Mouse (Mus musculus): ENCODE measurements around the gene Nfatc3. TPM values are rescaled to one million over a fixed set of nuclear protein-coding genes. Genes with fewer than 3 reads are reported as not detected.
A peak's percentile ranks its signal among the peaks of the same experiment; 100 is the strongest.

Nfatc3 gene
- polyA plus RNA-seq, 2 experiments, result 7.8 to 27.2 TPM

GRCm38 (mm10) chr8:106043055-106043454 is 15.6 kb upstream of the Nfatc3 start:
- Histone ChIP-seq H3K4me3 (replicated peaks; ENCODE audit: low read length) (no peak overlapping the region), H3K9me3 (ENCODE audit: control insufficient read depth, low read length) (no peaks in the 10 kb centered on the region), H3K4me1 (ENCODE audit: control insufficient read depth, insufficient read depth, low read length) (no peaks in the 10 kb centered on the region), H3K27me3 (ENCODE audit: control insufficient read depth, insufficient read depth, low read length) (no peaks in the 10 kb centered on the region), H3K36me3 (ENCODE audit: control insufficient read depth, insufficient read depth, low read length) (peaks cover 9% of the 10 kb centered on the region), H3K27ac (replicated peaks; ENCODE audit: low read depth, low read length) (no peak overlapping the region), H3K9ac (ENCODE audit: low read depth, low read length, severe bottlenecking) (no peak overlapping the region), H3K4me2 (replicated peaks; ENCODE audit: low read depth, low read length, severe bottlenecking) (no peak overlapping the region)
- 84% methylated on average over 2 of the region's 2 CpGs for WGBS
- DNase-seq (ENCODE audit: low spot score) (peak; percentile 20), ATAC-seq (ENCODE audit: low FRiP score, low read depth) (0 out of 2 replicates have a peak, but pooled peaks have one; percentile 30)
- no peak for TF ChIP-seq POLR2A (IDR thresholded peaks at IDR 0.05; ENCODE audit: borderline replicate concordance, extremely low read depth, insufficient read depth, insufficient read length)

- no peaks in the 10 kb centered on the region for H3K4me1 ChIP-seq (ENCODE audit: control insufficient read depth, insufficient read depth, low read length)
- WGBS, result 78% methylated on average over 3 of the region's 3 CpGs
- no peaks in the 10 kb centered on the region for H3K27me3 ChIP-seq (ENCODE audit: control insufficient read depth, insufficient read depth, low read length)
- ATAC-seq (ENCODE audit: low FRiP score, low read depth), result peak; percentile 83
- TF ChIP-seq POLR2A (IDR thresholded peaks at IDR 0.05; ENCODE audit: borderline replicate concordance, extremely low read depth, insufficient read depth, insufficient read length), result no peak
- H3K9me3 ChIP-seq (ENCODE audit: control insufficient read depth, low read length), result no peaks in the 10 kb centered on the region
- H3K4me2 ChIP-seq (replicated peaks; ENCODE audit: low read depth, low read length, severe bottlenecking), result no peak overlapping the region
- peaks cover 15% of the 10 kb centered on the region for H3K36me3 ChIP-seq (ENCODE audit: control insufficient read depth, insufficient read depth, low read length)
- peak; percentile 49 for DNase-seq (ENCODE audit: low spot score)
- H3K4me3 ChIP-seq (replicated peaks; ENCODE audit: low read length), result no peak overlapping the region
- no peak overlapping the region for H3K27ac ChIP-seq (replicated peaks; ENCODE audit: low read depth, low read length)
- H3K9ac ChIP-seq (ENCODE audit: low read depth, low read length, severe bottlenecking), result no peak overlapping the region
Observed at GRCm38 (mm10) chr8:106044151-106044550, 14.5 kb upstream of the Nfatc3 start.

- H3K4me2 ChIP-seq (replicated peaks; ENCODE audit: low read depth, low read length, severe bottlenecking), result no peak overlapping the region
- no peak overlapping the region for H3K9ac ChIP-seq (ENCODE audit: low read depth, low read length, severe bottlenecking)
- no peaks in the 10 kb centered on the region for H3K4me1 ChIP-seq (ENCODE audit: control insufficient read depth, insufficient read depth, low read length)
- ATAC-seq (ENCODE audit: low FRiP score, low read depth) (no peak), DNase-seq (ENCODE audit: low spot score) (no peak)
- H3K4me3 ChIP-seq (replicated peaks; ENCODE audit: low read length), result no peak overlapping the region
- WGBS, result 84% methylated on average over 11 of the region's 11 CpGs
- no peaks in the 10 kb centered on the region for H3K9me3 ChIP-seq (ENCODE audit: control insufficient read depth, low read length)
- no peak for TF ChIP-seq POLR2A (IDR thresholded peaks at IDR 0.05; ENCODE audit: borderline replicate concordance, extremely low read depth, insufficient read depth, insufficient read length)
- H3K27ac ChIP-seq (replicated peaks; ENCODE audit: low read depth, low read length), result no peak overlapping the region
- peaks cover 21% of the 10 kb centered on the region for H3K36me3 ChIP-seq (ENCODE audit: control insufficient read depth, insufficient read depth, low read length)
- no peaks in the 10 kb centered on the region for H3K27me3 ChIP-seq (ENCODE audit: control insufficient read depth, insufficient read depth, low read length)
Observed at GRCm38 (mm10) chr8:106046872-106047559, 11.6 kb upstream of the Nfatc3 start.

DNA sequence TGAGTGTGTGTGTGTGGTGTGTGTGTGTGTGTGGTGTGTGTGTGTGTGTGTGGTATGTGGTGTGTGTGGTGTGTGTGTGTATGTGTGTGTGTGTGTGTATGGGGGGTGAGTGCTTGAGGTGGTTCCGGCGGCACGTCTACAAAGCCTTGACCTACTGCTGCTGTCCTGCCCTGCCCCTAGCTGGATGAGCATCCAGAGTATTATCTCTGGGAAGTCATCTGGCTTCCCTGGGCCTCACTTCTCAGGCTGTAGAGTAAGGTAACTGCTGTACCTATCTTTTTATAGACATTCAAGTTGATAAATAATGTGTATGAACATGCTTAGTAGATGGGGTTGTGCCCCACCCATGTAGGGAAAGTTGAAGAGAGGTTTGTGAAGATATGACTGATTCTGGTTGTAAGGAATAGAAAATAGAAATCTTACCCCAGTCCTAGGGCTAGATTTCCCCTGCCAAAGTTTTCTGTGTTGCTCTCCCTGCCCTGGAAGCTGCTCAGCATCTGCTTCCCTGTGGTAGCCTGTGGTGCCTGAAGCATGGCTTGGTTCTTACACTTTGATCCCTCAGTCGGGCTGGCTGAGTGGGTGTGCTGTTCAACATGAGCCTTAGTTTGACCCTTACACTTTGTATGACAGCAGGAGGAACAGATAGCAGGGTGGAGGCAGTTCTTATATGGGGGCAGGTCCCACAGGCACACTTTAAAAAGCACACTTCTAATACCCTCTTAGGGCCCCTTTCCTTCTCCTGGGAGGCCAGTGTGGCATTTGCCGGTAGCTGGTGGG is 10.6 kb upstream of the Nfatc3 start:
- Histone ChIP-seq H3K4me1 (ENCODE audit: control insufficient read depth, insufficient read depth, low read length) (no peaks in the 10 kb centered on the region), H3K27me3 (ENCODE audit: control insufficient read depth, insufficient read depth, low read length) (no peaks in the 10 kb centered on the region), H3K9ac (ENCODE audit: low read depth, low read length, severe bottlenecking) (no peak overlapping the region), H3K9me3 (ENCODE audit: control insufficient read depth, low read length) (no peaks in the 10 kb centered on the region), H3K27ac (replicated peaks; ENCODE audit: low read depth, low read length) (no peak overlapping the region), H3K36me3 (ENCODE audit: control insufficient read depth, insufficient read depth, low read length) (peaks cover 28% of the 10 kb centered on the region), H3K4me2 (replicated peaks; ENCODE audit: low read depth, low read length, severe bottlenecking) (no peak overlapping the region), H3K4me3 (replicated peaks; ENCODE audit: low read length) (no peak overlapping the region)
- WGBS, result 82% methylated on average over 5 of the region's 5 CpGs
- DNase-seq (ENCODE audit: low spot score) (no peak), ATAC-seq (ENCODE audit: low FRiP score, low read depth) (no peak)
- no peak for TF ChIP-seq POLR2A (IDR thresholded peaks at IDR 0.05; ENCODE audit: borderline replicate concordance, extremely low read depth, insufficient read depth, insufficient read length)

- no peak for TF ChIP-seq POLR2A (IDR thresholded peaks at IDR 0.05; ENCODE audit: borderline replicate concordance, extremely low read depth, insufficient read depth, insufficient read length)
- Histone ChIP-seq H3K27ac (replicated peaks; ENCODE audit: low read depth, low read length) (no peak overlapping the region), H3K4me2 (replicated peaks; ENCODE audit: low read depth, low read length, severe bottlenecking) (no peak overlapping the region), H3K4me1 (ENCODE audit: control insufficient read depth, insufficient read depth, low read length) (no peaks in the 10 kb centered on the region), H3K27me3 (ENCODE audit: control insufficient read depth, insufficient read depth, low read length) (no peaks in the 10 kb centered on the region), H3K4me3 (replicated peaks; ENCODE audit: low read length) (no peak overlapping the region), H3K9ac (ENCODE audit: low read depth, low read length, severe bottlenecking) (no peak overlapping the region), H3K9me3 (ENCODE audit: control insufficient read depth, low read length) (no peaks in the 10 kb centered on the region), H3K36me3 (ENCODE audit: control insufficient read depth, insufficient read depth, low read length) (peaks cover 38% of the 10 kb centered on the region)
- ATAC-seq (ENCODE audit: low FRiP score, low read depth) (no peak), DNase-seq (ENCODE audit: low spot score) (no peak)
- WGBS, result 91% methylated on average over 6 of the region's 6 CpGs
Observed at GRCm38 (mm10) chr8:106049840-106050239, 8.8 kb upstream of the Nfatc3 start.

Data from limb, embryonic 14.5 days (tissue).